Mouse (Mus musculus) adrenal gland, adult 2 months (tissue): Measurements from ENCODE around the gene 1190005I06Rik. TPM values are rescaled to one million over a fixed set of nuclear protein-coding genes. Genes with fewer than 3 reads are reported as not detected.
"Not testable (repeated sequence)": the region's sequence is repeated elsewhere in the genome, so short reads cannot be mapped to it uniquely, and the experiment has no call there.

Experiments used
- DNase-seq: peaks from one replicate; pipeline ENCODE4 v3.0.0; 2021
- long read RNA-seq: library from polyadenylated mRNA; stranded (forward); transcript quantifications from one replicate; pipeline ENCODE4 v2.0.0, GENCODE M21; 2021
- polyA plus RNA-seq: library from polyadenylated mRNA; depleted of rRNA; stranded (reverse); fragments of >200 nt; gene quantifications from 2 replicates; pipeline ENCODE4 v1.2.3, GENCODE M21; 2012; rRNA removed
- total RNA-seq, 2 experiments: library from RNA; stranded (reverse); gene quantifications; 2 replicates each; pipeline ENCODE4 v1.2.3; 2021

1190005I06Rik gene
- total RNA-seq (10 to 100 TPM in 1 of 2 experiments, 1 to 10 TPM in 1; 7.2 to 27.6 TPM), polyA plus RNA-seq (14.9 and 33.6 TPM in 2 replicates)
- long read RNA-seq, transcript 1190005I06Rik-201 (4 exons, 844 nt) = major isoform, 26 of 28 reads
- long read RNA-seq, partial matches to known transcripts = 0 of 28 reads
- long read RNA-seq, other reads (novel, unspliced or antisense) = 2 of 28 reads

DNA sequence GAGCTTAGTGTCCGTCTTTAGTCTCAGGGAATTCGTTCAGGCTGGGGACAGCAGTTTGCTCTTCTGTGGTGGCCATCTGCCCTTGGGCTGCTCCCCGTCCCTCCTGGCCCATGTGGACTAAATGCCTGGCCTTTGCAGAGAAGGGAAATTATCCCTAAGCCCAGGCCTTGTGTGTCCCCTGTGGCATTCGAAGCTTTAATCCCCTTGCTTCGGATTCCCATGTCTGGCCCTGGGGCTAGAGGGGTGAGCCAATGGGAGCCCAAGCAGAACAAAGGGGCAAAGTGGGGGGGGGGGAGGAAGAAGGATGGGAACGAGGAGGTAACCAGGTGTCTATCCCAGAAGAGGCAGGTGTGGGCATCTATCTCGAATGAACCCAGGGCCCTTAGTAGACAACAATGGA lies at the start of gene 1190005I06Rik:
1190005I06Rik (minus strand) TSS at position 101 of the 400 bp plus-strand sequence.
- DNase-seq = no peak

DNA sequence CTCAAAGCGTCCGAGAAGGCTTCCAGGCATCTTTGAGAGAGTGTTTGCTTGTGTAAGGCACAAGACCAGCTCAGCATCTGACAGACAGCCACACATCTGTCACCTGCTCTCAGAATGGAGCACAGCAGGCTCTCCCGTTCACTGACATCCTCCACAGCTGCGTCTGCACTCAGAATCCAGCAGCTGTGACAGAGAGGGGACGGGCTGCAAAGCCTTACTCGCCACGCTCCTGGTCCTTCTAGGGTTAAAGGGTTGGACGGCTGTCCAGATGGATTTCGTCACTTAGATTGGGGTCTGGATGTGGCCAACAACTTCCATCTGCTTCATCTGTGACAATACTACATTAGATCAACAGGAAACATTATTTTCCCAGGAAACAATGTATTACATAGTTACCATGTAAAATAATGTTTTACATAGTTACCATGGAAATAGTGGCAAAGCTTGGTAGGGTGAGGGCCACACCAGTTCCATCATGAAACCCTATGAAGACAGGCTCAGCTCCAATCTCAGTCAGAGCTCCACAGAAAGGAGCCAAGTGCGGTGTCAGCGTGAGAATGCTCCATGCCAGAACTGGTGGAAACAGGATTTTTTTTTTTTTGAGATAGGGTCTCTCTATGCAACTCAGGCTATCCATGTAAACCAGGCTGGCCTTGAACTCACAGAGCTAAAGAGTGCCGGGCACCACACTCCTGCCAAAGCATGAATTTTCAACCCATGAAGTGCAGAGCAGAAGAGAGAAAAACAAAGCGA lies 49.1 kb upstream of the 1190005I06Rik start:
- no peak for DNase-seq

DNA sequence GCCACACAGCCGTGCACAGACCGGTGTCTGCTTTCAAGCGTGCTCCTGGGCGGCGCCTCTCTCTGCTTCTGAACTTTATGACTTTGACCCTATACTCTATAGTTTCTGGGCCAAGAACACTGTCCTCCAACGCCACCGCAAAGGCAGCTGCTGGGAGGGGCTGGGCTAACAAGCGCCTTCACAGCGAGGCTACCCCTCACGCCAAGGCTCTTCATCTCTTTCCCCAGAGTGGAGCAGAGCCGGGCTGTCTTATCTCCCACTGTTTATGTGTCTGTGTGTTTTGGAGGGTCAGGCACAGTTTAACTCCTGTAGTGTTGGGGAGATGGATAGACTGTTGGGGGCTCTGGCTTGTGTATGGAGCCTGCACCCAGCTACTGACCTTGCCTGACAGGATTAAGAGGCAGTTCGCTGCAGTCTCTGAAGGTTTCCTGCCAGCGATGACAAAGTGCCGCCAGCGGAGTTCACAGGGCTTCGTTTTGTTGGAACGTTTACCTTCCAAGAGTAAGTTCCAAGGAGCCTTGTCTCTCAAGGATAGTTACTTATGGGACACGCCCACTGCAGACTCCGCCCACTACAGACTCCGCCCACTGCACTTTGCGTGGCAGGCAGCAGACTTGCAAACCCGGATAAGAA lies 46.5 kb upstream of the 1190005I06Rik start:
- peak; percentile 47 for DNase-seq

DNA sequence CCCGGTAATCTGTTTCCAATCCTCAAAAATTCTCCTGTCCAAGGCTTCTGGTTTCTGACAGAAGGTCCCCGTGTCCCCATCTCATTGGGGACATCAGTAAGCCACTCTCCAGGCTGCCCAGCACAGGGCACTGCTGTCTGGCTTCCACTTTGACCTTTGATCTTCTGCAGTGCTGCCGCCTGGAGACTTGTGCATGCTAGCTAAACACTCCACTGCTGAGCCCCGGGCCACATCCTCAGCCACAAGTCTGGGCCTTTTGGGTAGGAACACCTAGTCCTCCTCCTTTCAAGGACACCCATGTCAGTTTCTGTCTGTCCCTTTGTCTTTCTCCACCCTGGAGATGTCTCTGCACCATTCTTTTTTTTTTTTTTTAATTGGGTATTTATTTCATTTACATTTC lies 45.5 kb upstream of the 1190005I06Rik start:
- no peak for DNase-seq

DNA sequence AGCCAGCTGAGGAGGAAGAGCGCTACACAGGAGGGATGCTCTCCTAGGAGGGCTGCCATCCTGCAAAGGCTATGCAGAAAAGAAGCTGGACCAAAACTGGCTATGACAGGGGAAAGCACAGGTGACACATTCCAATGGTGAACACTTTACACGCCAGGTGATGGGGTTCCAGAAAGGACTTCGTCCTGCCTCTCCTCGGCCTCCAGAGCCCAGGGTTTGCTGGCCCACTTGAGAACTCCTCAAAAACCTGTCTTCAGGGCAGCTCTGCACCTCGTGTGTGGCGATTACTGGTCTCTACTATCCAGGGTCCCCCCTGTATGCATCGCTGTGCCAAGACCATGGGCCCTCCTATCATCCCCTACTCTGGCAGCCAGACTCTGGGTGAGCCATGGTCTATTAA lies 41.1 kb upstream of the 1190005I06Rik start:
- no peak for DNase-seq

DNA sequence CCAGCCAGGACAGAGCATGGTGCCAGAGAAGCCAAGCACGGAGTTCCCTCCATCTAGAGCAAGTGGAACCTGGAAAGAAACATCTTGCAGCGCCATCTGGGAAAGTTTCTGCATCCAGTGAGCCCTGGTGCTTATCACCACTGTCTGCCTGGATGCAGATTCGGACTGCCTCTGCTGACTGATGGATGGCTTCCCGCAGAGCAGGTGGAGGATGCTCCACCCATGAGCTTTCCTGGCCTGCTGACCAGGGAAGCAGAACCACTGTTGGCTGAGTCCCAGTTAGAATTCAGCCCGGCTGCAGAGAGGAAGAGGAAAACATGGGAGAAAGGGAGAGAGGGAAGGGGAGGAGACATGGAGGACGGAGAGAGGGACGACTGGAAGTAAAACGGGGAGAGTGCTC lies 40.4 kb upstream of the 1190005I06Rik start:
- DNase-seq = no peak

DNA sequence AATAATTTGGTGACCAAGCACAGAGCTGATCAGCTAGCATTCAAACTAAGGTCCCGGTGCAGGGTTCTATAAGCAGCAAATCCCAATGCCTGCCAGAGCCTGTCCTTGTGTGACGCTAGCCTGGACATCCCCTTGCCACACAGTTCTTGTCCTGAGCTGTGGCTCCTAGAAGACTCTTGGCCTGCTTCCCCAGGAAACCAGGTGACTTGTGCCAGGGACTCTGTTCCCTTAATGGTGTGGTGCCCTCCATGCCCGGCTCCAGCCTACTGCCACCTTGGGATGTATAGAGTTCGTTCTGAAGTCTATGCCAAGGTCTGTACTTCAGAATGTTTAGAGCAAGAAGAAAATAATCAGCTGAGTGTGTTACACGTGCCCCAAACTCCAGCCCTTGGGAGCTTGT lies 39.1 kb upstream of the 1190005I06Rik start:
- DNase-seq = no peak

DNA sequence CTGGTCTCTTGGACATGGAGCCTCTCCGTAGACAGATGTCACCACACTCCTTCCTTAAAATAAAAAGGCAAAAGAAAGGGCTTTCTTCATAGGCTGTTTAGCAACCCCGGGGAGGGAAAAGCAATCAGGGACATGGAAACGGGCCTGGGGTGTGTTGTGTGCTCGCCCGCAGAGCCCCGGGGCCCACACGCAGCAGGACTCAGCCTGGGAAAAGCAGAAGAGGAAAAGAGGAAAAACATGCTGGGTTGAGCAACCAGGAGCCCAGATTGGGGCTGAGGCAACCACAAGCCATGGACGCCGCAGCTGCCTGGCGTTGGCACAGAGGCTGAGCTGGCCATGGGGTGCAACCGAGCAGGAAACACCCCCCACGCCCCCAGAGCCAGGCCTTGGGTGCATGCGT lies 38.6 kb upstream of the 1190005I06Rik start:
- peak; percentile 70 for DNase-seq

DNA sequence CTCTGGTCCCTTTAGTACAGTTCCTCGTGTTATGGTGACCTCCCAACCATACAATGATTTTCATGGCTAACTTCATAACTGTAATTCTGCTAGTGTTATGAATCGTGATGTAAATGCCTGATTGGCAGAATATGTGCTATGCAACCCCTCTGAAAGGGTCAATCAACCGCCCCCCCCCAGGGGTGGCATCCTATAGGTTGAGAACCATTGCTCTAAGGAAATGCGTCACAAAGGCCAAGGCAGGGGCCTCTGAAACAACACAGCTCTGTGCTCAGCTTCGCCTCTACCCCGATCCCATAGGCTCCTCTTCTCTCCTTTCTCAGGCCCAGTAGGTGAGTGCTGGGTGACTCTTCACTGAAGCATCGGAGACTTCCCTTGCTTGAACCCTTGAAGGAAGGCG lies 38.2 kb upstream of the 1190005I06Rik start:
- no peak for DNase-seq

DNA sequence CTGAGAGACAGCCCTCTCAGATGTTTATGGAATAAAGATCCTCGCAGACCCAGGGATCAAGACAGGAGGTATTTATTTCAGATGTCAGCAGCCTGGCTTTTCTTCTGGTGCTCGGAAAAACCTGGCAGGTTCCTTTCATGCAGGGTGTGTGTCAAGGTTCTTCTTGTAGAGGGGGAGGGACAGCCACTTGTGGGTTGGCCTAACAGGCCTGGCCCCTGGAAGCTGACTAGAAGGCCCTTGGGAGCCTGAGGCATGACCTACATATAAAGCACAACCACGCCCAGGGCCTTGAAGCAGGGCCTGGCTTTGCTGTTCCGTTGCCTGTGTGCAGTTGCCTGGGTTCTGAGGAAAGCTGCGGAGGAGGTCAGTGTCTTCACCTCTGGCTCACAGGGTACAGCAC lies 37.7 kb upstream of the 1190005I06Rik start:
- DNase-seq = peak; percentile 91

DNA sequence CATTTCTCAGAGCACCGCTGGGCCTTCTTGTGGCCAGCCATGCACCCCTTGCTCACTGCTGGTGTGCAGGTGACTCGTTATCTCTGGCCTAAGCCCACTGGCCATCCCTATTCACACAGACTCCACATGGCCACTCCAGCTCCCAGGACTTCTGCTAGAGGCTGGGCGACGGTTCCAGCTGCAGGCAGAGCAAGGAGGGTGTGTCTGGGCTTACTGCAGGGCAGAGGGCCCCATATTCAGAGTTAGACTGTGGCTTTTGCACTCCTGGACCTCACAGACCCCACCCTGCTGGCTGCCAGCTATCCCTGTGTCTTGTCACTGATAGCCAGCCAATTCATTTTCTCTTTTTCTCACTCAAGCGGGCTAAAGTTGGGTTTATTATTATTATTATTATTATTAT lies 36.6 kb upstream of the 1190005I06Rik start:
- no peak for DNase-seq

DNA sequence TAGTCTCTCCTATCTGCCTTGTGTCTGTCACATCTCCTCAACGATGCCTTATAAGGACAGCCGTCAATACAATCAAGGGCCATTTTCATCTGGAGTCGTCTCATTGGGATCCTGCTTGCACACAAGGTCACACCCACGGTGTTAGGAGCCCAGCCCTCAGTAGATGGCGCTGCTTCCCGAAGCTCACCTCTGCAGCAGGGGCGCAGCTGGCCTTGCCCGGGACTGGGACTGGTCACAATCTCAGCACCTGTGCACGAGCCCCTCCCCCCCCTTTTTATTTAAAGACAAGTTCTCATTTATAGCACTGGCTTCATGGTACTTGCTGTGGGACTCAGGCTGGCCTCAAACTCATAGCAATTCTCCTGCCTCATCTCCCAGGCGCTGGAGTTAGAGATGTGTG lies 36.2 kb upstream of the 1190005I06Rik start:
- DNase-seq = peak; percentile 86

DNA sequence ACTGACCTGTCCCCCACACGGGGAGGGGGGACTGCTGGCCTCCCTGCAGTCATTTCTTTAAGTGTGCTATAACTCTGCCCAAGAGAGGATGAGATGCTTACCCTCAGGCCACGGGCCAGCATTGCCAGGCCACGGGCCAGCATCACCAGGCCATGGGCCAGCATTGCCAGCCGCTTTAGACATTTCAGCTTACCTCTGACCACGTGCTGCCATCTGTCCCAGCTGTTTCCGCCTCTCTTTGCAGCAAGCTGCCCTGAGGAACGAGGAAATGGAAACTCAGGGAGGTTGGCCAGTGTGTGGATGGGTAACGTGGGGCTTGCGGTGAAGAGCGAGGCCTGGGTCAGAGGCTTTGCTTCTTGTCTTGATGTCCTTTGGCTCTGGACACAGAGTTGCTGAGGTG lies 33.7 kb upstream of the 1190005I06Rik start:
- DNase-seq = no peak

DNA sequence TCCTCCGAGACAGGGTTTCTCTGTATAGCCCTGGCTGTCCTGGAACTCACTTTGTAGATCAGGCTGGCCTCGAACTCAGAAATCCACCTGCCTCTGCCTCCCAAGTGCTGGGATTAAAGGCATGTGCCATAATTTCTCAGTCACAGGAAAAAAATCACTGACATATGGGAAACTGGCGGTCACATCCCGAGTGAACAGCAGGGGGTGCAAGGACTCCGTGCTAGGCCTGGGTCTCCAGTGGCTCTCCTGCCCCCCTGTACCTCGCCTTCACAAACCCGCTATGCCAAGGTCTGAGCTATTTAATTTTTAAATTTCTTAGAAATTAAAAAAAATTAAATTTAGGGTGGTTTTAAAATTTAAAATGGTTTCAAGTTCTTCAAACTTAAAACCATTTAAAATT lies 33.0 kb upstream of the 1190005I06Rik start:
- not testable (repeated sequence) for DNase-seq

DNA sequence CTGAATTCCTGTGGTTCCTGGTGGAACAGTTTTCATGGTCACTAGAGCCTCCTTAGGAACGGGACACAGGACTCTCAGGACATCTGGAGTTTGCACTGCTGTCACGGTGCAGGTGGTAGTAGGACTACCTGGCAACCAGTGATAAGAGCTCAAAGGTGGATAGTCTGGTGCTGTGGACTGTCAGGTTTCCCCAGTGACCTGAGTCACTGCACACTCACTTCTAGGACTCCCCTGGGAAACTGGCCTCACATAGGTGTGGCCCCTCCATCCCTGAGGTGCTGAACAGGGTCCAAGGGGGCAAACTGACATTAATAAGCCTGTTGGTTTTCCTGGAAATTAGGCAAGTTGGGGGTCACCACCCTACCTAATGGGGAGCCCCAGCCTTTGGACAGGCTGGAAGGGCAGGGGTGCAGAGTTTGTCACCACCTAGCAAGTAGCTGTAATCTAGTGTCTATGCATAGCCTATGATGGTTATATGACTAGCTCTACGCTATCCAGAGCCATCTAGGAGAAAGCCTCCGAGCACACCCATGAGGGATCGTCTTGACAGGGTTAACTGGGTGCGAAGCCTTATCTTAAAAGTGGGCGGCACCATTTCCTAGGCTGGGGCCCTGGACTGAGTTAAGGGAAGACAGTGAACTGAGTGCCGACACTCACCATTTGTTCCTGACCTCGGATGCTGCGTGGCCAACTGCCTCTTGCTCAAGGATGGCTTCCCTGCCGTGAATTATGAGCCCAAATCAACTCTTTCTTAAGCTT lies 32.4 kb upstream of the 1190005I06Rik start:
- DNase-seq = no peak

DNA sequence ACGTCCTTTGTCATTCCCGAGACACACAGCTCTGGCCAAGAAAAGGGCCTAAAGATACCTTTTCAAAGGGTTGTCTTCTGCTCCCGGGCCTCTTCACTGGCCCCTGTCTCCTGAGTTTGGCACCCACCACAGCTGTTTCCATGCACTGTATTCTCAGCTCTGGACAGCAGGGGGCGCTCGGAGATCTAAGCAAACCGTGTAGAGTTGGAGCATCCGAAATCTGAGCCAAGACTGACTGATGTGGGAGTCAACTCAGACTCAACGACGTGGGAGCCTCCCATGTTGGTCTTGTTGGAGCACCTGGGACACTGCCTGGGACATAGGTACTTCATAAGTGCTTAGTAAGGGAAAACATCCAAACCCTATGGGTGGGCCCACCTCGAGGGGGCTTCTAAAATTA lies 31.0 kb upstream of the 1190005I06Rik start:
- DNase-seq = peak; percentile 79

DNA sequence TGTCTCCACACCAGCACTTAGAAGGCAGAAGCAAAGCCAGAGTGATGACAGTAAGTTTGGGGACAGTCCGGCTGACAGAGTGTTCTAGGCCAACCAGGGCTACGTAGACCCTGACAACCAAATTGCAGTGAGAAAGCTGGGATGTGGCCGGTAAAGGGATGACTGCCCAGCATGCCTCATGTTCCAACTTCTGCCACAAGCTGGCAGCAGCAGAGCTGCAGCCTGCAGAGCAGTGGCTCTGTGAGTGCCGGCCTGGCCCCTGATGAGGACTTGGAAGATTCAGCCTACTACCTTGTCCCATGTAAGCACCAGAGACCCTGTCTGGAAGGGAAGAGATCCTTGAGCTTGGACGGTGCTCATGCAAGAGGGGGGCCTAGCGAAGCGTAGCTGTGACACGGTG lies 28.3 kb upstream of the 1190005I06Rik start:
- no peak for DNase-seq

DNA sequence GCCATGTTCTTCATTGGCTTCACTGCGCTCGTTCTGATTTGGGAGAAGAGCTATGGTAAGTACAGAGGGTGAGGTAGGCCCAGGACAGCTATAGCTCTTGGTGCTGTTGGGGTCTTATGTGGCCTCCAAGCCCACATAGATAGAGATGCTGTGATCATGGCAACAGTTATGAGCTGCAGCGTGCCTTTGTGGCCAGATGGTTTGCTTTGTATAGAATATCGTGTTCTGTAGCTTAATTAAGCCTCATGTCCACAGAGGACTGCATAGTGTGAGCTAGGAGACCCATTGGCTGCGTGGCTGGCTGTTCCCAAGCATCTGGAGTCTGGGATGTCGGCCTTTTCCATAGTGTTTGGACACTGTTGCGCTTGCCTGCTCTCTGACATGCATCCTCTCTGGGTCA lies 25.9 kb upstream of the 1190005I06Rik start:
- DNase-seq = no peak

DNA sequence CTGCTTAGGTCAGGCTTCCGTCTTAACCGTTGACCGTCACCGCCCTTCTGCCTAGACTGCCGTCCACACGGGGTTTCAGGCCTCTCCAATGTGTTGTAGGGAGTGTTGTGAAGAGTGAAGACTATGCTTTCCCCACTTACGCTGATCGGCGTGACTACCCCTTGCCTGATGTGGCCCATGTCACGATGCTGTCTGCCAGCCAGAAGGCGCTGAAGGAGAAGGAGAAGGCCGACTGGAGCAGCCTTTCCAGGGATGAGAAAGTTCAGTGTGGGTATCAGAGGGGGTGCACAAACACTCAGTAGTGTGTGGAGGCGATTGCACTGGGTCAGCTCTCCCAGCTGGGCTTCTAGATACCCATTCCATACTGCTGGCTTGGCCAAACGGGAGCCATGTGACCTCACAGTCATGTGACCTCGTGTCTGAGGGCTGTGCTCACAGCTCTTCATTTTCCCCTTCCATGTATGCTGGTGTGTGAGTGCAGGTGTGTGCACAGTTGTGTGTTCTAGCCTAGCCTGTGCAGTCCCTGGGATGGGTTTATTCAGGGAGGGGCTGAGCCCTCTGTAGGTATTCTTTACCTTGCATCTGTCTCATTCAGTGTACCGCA lies 25.3 kb upstream of the 1190005I06Rik start:
- DNase-seq = no peak

DNA sequence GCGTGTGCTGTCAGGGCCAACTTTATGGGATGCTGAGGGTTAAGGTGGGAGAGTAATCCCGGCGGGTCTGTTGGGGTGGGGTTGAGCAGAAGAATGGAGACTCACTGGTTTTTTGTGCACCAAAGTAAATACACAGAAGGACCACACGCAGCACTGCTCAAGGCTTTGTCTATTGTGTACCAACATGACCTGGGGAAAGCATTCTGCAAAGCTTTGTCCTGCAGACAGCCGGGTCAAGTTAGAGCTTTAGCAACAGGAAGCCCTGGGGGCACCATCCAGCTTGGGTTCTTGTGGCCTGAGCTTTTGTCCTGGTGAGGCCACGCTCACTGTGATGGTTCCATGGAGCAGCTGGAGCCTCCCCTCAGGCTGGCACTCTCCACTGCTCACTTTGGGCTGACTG lies 24.3 kb upstream of the 1190005I06Rik start:
- no peak for DNase-seq

DNA sequence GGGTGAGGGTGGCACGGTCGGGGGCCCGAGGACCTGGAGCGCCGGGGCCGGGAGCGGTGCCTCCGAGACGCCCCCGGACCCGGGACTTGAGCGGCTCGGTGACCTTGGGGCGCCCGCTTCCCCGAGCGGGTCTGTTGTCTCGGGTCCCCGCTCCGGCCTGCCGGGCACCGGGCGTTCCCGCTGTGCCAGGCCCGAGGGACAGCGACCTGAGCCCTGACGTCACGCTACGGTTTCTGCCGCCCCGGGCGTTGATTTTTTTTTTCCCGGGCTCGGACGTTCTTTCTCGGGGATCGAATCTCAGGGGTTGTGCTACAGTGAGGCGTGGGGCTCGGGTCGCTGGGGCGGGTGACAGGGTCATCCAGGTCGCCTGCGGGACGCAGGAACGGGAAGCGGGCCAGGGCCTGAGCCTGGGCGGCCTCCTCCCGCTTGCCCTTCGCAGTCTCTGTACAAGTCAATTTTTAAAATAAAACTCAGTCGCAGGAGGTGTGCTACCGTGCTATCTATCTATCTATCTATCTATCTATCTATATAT lies 21.0 kb upstream of the 1190005I06Rik start, which contains the start of gene Emc8:
Emc8 (minus strand) TSS at position 200 of the 532 bp plus-strand sequence.
- DNase-seq = no peak
